Mouse (Mus musculus) frontal cortex, postnatal 25 days (tissue): ENCODE results near the gene Rbx1.

Experiments
- DNase-seq, 2 experiments: peaks; one replicate each; pipeline ENCODE4 v3.0.0; 2022; ENCODE audit warnings: low spot score in 2 of 2

The Rbx1 gene

GRCm38 (mm10) chr15:81483691-81484090 lies 17.6 kb downstream of the Rbx1 start:
- DNase-seq, result no peak

- DNase-seq, result no peak
Observed at GRCm38 (mm10) chr15:81485483-81485882, 19.4 kb downstream of the Rbx1 start.

GRCm38 (mm10) chr15:81503466-81503865 lies 37.4 kb downstream of the Rbx1 start:
- DNase-seq, result no peak

DNA sequence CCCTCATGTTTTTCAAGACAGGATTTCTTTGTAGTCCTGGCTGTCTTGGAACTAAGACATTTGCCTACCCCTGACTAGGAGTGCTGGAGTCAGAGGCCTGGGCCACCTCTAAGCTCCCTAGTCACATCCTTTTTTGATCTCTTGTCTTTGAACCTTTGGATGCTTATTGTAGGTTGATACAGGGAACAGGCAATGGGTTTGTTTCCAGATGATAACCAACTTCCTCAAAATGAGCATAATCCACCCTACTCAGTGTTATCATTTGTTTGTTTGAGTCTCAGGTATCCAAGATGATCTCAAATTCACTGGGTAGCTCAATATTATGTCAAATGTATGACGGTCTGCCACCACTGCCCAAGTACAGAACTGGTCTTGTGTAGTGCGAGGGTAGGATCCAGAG lies 37.9 kb downstream of the Rbx1 start:
- no peak for DNase-seq

DNA sequence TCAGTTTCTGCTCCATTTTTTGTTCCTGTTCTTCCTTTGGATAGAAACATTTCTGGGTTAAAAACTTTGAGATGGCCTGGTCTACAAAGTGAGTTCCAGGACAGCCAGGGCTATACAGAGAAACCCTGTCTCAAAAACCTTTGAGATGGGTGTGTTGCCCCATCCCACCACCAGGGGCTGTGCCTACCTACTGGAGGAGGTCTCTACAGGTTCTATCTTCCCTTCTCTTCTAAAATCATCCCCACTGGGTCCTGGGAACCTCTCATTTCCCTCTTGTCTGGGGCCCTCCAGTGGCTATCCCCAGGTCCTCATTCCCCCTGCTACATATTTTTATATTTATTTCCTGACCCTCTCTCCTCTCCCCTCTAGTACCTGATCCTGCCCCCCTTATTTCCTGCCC lies 41.1 kb downstream of the Rbx1 start:
- DNase-seq, result no peak

DNA sequence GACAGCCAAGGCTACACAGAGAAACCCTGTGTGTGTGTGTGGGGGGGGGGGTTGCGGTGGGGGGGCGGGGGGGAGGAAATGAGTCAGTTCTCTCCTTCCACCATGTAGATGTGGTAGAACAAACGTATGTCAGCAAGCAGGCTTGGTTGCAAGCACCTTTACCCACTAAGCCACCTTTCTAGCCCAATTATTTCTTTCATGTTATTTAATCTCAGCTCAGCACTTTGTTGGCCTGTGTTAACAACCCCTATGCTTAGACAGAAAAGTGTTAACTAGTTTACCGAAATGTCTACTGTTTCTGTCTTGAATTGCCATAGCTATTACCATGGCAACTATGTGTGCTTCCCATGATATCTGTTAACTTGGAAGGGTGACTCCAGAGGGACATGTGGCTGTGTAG lies 44.5 kb downstream of the Rbx1 start:
- DNase-seq, result no peak

- DNase-seq, result no peak
Observed at GRCm38 (mm10) chr15:81511601-81512261, 45.6 kb downstream of the Rbx1 start.

DNA sequence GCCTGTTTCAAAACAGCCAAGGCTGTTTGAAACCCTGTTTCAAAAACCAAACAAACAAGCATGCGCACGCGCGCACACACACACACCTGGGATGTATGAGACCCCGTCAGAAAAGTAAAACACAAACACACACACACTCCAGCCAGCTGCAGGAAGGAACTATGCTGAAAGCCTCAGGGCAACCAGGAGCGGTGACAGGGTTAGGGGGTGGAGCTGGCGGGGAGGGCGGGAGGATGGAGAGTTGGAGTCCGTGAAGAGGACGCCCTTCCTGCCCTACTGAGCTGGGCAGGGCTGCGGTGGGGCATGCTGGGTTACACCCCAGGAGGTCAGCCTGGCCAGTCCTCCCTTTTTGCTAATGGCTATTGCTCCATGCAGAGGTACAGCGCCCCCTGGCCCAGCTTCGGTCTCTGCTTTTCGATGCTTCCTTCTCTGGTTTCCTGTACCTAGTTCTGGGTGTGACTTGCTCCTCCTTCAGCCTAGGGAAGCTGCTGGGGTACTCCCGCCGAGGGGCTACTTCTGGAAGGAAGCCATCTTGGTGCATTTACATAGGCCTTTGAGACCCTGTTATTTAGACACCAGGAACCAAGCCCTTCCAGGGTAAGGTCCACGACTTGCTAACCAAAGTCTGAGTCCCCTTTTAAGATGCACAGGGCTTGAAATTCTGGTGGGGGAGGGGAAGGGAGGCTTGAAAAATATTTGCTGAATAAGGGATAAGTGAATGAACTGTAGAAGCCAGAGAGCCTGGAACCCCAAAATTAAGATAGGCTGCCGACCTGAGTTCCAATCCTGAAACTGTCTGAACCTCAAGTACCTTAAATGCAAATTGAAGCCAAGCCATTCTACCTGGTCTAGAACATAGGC lies 48.2 kb downstream of the Rbx1 start:
- peak; percentile 37 to 53 for DNase-seq

- DNase-seq, result no peak
Observed at GRCm38 (mm10) chr15:81515221-81515620, 49.1 kb downstream of the Rbx1 start.

- no peak for DNase-seq
Observed at GRCm38 (mm10) chr15:81518031-81518430, 51.9 kb downstream of the Rbx1 start.

DNA sequence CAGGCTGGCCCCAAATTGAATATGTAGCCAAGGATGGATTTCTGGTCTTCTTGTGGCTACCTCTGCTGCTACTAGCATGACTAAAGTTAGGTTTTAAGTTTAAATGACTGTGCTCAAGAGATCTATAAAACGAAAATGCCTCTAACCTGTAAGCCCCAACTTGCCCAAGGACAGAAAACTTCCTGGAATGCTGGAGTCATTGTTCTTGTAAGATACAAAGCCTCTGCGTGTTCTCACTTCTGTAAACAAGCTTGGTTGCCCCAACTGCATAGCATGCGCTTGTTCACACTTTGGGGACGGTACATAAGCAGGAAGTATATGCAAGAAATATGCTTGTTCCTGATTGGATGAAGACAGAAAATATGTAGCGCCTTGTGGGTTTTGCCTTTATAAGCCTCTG lies 52.7 kb downstream of the Rbx1 start:
- no peak for DNase-seq

- peak in 1 of 2 experiments; percentile 9 for DNase-seq
Observed at GRCm38 (mm10) chr15:81522036-81522751, 56.1 kb downstream of the Rbx1 start.

GRCm38 (mm10) chr15:81522761-81523168 lies 56.7 kb downstream of the Rbx1 start:
- no peak for DNase-seq

GRCm38 (mm10) chr15:81523169-81523871 lies 57.2 kb downstream of the Rbx1 start:
- DNase-seq, result peak; percentile 80 to 83

- DNase-seq, result no peak
Observed at GRCm38 (mm10) chr15:81523901-81524300, 57.8 kb downstream of the Rbx1 start.
